Comparison of ENCODE assay signal across 8 mouse cellular contexts in the genomic region with DNA sequence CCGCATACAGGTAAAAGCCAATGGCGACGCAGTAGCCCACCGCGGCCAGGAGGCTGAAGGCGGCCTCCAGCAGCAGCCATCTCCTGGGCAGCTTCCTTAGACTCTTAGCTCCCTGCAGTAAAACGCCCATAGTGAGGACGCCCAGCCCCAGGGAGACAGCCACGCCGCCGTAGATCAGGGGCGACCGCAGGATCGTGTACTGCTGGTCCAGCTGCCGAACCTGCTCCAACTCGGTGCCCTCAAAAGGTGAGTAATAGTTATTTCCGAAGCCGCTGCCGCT. TPM values are rescaled to one million over a fixed set of nuclear protein-coding genes. Genes with fewer than 3 reads are reported as not detected.
A peak's percentile ranks its signal among the peaks of the same experiment; 100 is the strongest.
DNase-seq lines count a peak whose midpoint lies in the region; ATAC-seq and TF ChIP-seq lines count a peak whose summit lies in the region.

No protein-coding gene starts in this region.

- 3% methylated on average over 19 of the region's 19 CpGs for WGBS in embryonic facial prominence, embryonic 15.5 days
- 5% methylated on average over 19 of the region's 19 CpGs for WGBS in hindbrain, embryonic 16.5 days
- 7% methylated on average over 19 of the region's 19 CpGs for WGBS in midbrain, postnatal 0 days

- H3K27me3 ChIP-seq in embryonic facial prominence, embryonic 15.5 days = peaks cover 11% of the 10 kb centered on the region
- H3K27me3 ChIP-seq in hindbrain, embryonic 16.5 days (replicated peaks; ENCODE audit: control insufficient read depth, insufficient read depth, low read length) = no peaks in the 10 kb centered on the region
- H3K27me3 ChIP-seq in midbrain, postnatal 0 days (ENCODE audit: insufficient read depth, low read length) = no peaks in the 10 kb centered on the region

- peak in 1 of 2 experiments; percentile 49 for DNase-seq in left cerebral cortex, adult 2 months (ENCODE audit: extremely low spot score in 1 of 2, low spot score in 2 of 2)
- no peak for DNase-seq in left cerebral cortex, postnatal 4 days
- DNase-seq in midbrain, postnatal 0 days (ENCODE audit: low spot score) = no peak
- no peak for DNase-seq in spleen, adult 18-20 months
- no peak for DNase-seq in kidney, postnatal 4 days
- DNase-seq in right cerebral cortex, postnatal 10 days (ENCODE audit: low spot score in 2 of 2) = no peak

- H3K4me2 ChIP-seq in embryonic facial prominence, embryonic 15.5 days (replicated peaks) = peak overlapping the region; percentile 50
- peak overlapping the region; percentile 80 for H3K4me2 ChIP-seq in hindbrain, embryonic 16.5 days (ENCODE audit: low read length)
- peak overlapping the region; percentile 64 for H3K4me2 ChIP-seq in midbrain, postnatal 0 days (ENCODE audit: low read depth, low read length, poor library complexity, severe bottlenecking)

- H3K4me1 ChIP-seq in embryonic facial prominence, embryonic 15.5 days = peaks cover 21% of the 10 kb centered on the region
- H3K4me1 ChIP-seq in hindbrain, embryonic 16.5 days (ENCODE audit: control insufficient read depth, insufficient read depth, low read depth, low read length) = peaks cover 8% of the 10 kb centered on the region
- peaks cover 2% of the 10 kb centered on the region for H3K4me1 ChIP-seq in midbrain, postnatal 0 days (ENCODE audit: insufficient read depth, low read length)

- TF ChIP-seq CTCF in left cerebral cortex, adult 2 months (IDR thresholded peaks at IDR 0.05) = no peak
- TF ChIP-seq CTCF in midbrain, postnatal 0 days (IDR thresholded peaks at IDR 0.05) = no peak

- H3K27ac ChIP-seq in left cerebral cortex, adult 2 months = peak overlapping the region; percentile 61
- H3K27ac ChIP-seq in embryonic facial prominence, embryonic 15.5 days (replicated peaks) = no peak overlapping the region
- H3K27ac ChIP-seq in hindbrain, embryonic 16.5 days (ENCODE audit: low read depth, low read length) = peak overlapping the region; percentile 79
- H3K27ac ChIP-seq in midbrain, postnatal 0 days (ENCODE audit: low read depth, low read length) = peak overlapping the region; percentile 79

- H3K9ac ChIP-seq in embryonic facial prominence, embryonic 15.5 days = no peak overlapping the region
- peak overlapping the region; percentile 62 for H3K9ac ChIP-seq in hindbrain, embryonic 16.5 days (ENCODE audit: low read depth, low read length)
- H3K9ac ChIP-seq in midbrain, postnatal 0 days (replicated peaks; ENCODE audit: low read length, poor library complexity, severe bottlenecking) = peak overlapping the region; percentile 63

- no peaks in the 10 kb centered on the region; the same call in 1 of the 2 replicates for H3K36me3 ChIP-seq in embryonic facial prominence, embryonic 15.5 days
- no peaks in the 10 kb centered on the region; the same call in 1 of the 2 replicates for H3K36me3 ChIP-seq in hindbrain, embryonic 16.5 days (ENCODE audit: control insufficient read depth, insufficient read depth, low read length)
- 0 out of 2 replicates have a peak, but pooled peaks cover 3% of the 10 kb centered on the region for H3K36me3 ChIP-seq in midbrain, postnatal 0 days (ENCODE audit: insufficient read depth, low read length)

- H3K9me3 ChIP-seq in embryonic facial prominence, embryonic 15.5 days (replicated peaks) = no peaks in the 10 kb centered on the region
- H3K9me3 ChIP-seq in hindbrain, embryonic 16.5 days (ENCODE audit: control insufficient read depth, low read length) = no peaks in the 10 kb centered on the region
- no peaks in the 10 kb centered on the region for H3K9me3 ChIP-seq in midbrain, postnatal 0 days (ENCODE audit: low read length)

- intact Hi-C loops in left cerebral cortex, adult 2 months (cut with DNase I) = no loop called here
- intact Hi-C loops in left cerebral cortex, postnatal 4 days (cut with DNase I) = no loop called here

- no peak for ATAC-seq in embryonic facial prominence, embryonic 15.5 days (ENCODE audit: insufficient number of reproducible peaks, low FRiP score, low TSS enrichment, low read depth)
- peak; percentile 18 for ATAC-seq in hindbrain, embryonic 16.5 days
- peak; percentile 52; the same call in 1 of the 2 replicates for ATAC-seq in midbrain, postnatal 0 days (ENCODE audit: low FRiP score)

- peak overlapping the region; percentile 53 for H3K4me3 ChIP-seq in left cerebral cortex, adult 2 months
- H3K4me3 ChIP-seq in embryonic facial prominence, embryonic 15.5 days (replicated peaks) = peak overlapping the region; percentile 31
- peak overlapping the region; percentile 47 for H3K4me3 ChIP-seq in hindbrain, embryonic 16.5 days (ENCODE audit: low read length)
- H3K4me3 ChIP-seq in midbrain, postnatal 0 days (ENCODE audit: low read depth, low read length) = peak overlapping the region; percentile 40

RNA-seq across cellular contexts. Expression of a gene that starts 13.8 kb away (rescaled TPM):
- total RNA-seq in left cerebral cortex, adult 2 months (2021) = under 1 TPM; 0.23 to 0.81 TPM
- total RNA-seq in left cerebral cortex, postnatal 4 days (2021) = under 1 TPM; 0.18 to 0.24 TPM
- polyA plus RNA-seq in embryonic facial prominence, embryonic 15.5 days (2015; fragmentation: Nextera tagmentation; extraction: Ambion mirVana) = 5.2 and 5.6 TPM in 2 replicates
- polyA plus RNA-seq in hindbrain, embryonic 16.5 days (2015; fragmentation: Nextera tagmentation; extraction: Ambion mirVana) = 1.9 and 2.3 TPM in 2 replicates
- 0.47 and 1.4 TPM in 2 replicates for total RNA-seq in midbrain, postnatal 0 days (2014; rRNA removed)
- 1.1 and 1.6 TPM in 2 replicates for polyA plus RNA-seq in midbrain, postnatal 0 days (2015; fragmentation: Nextera tagmentation; extraction: Ambion mirVana)

RNA-seq across cellular contexts. Expression of a gene that starts 42.0 kb away (rescaled TPM):
- not detected for total RNA-seq in left cerebral cortex, adult 2 months (2021)
- total RNA-seq in left cerebral cortex, postnatal 4 days (2021) = not detected
- polyA plus RNA-seq in embryonic facial prominence, embryonic 15.5 days (2015; fragmentation: Nextera tagmentation; extraction: Ambion mirVana) = 0.27 TPM in 1 of 2 replicates, not detected in the other
- polyA plus RNA-seq in hindbrain, embryonic 16.5 days (2015; fragmentation: Nextera tagmentation; extraction: Ambion mirVana) = not detected in 2 replicates
- not detected in 2 replicates for total RNA-seq in midbrain, postnatal 0 days (2014; rRNA removed)
- polyA plus RNA-seq in midbrain, postnatal 0 days (2015; fragmentation: Nextera tagmentation; extraction: Ambion mirVana) = 0.14 and 0.15 TPM in 2 replicates
